Mouse (Mus musculus) liver, embryonic 15.5 days (tissue): ENCODE results near the gene Anks6. TPM values are rescaled to one million over a fixed set of nuclear protein-coding genes. Genes with fewer than 3 reads are reported as not detected.

ENCODE experiments used
- ATAC-seq: fragments of 200-750 bp; cut with Nextera tagmentation; 2 replicates; pipeline ENCODE4 v1.8.0; 2017; ENCODE audit warnings: moderate number of reproducible peaks, mild to moderate bottlenecking, moderate library complexity; ENCODE audit not compliant: insufficient read depth
- H3K27ac ChIP-seq: fragments of 300-500 bp; sonication (generic); replicated peaks from 2 replicates; pipeline ENCODE4 v1.5.1; 2015; ENCODE audit warnings: mild to moderate bottlenecking, inconsistent platforms
- H3K27me3 ChIP-seq: fragments of 300-500 bp; sonication (generic); 2 replicates; pipeline ENCODE4 v1.6.1; 2015; ENCODE audit warnings: mild to moderate bottlenecking, inconsistent platforms
- H3K36me3 ChIP-seq: fragments of 300-500 bp; sonication (generic); replicated peaks from 2 replicates; pipeline ENCODE4 v1.6.1; 2015; ENCODE audit warnings: moderate library complexity, mild to moderate bottlenecking, inconsistent platforms
- H3K4me1 ChIP-seq: fragments of 300-500 bp; sonication (generic); replicated peaks from 2 replicates; pipeline ENCODE4 v1.6.1; 2015; ENCODE audit warnings: inconsistent platforms
- H3K4me2 ChIP-seq: fragments of 300-500 bp; sonication (generic); 2 replicates; pipeline ENCODE4 v1.6.1; 2015; ENCODE audit warnings: moderate library complexity, mild to moderate bottlenecking, inconsistent platforms
- H3K4me3 ChIP-seq: fragments of 300-500 bp; sonication (generic); replicated peaks from 2 replicates; pipeline ENCODE4 v1.5.1; 2015; ENCODE audit warnings: mild to moderate bottlenecking, inconsistent platforms
- H3K9ac ChIP-seq: fragments of 300-500 bp; sonication (generic); 2 replicates; pipeline ENCODE4 v1.6.1; 2015; ENCODE audit warnings: moderate library complexity, mild to moderate bottlenecking, inconsistent platforms
- H3K9me3 ChIP-seq: fragments of 300-500 bp; sonication (generic); replicated peaks from 2 replicates; pipeline ENCODE4 v1.6.1; 2016; ENCODE audit warnings: inconsistent platforms
- WGBS: fragments of 180-500 bp; shearing (Covaris S2); methylation state at CpG from one replicate; pipeline ENCODE4 v1.1.7; 2015; ENCODE audit warnings: mixed read lengths; ENCODE audit not compliant: insufficient replicate concordance; 5-methylcytosine and 5-hydroxymethylcytosine counted together
- polyA plus RNA-seq: library from polyadenylated mRNA; unstranded; fragments of >200 nt; fragmentation: Nextera tagmentation; extraction: Ambion mirVana; gene quantifications from 2 replicates; pipeline ENCODE4 v1.2.1, GENCODE M21; 2015

Anks6 gene
- polyA plus RNA-seq: 0.08 and 0.22 TPM in 2 replicates

GRCm38 (mm10) chr4:47056791-47057509 is at the start of gene Anks6:
TSS of gene Anks6 (minus strand) at chr4:47057427.
- WGBS: under 1% methylated on average over 85 of the region's 86 CpGs
- Histone ChIP-seq H3K27me3 (peaks cover 67% of the 10 kb centered on the region), H3K27ac (no peak within 1 kb of the TSS), H3K9ac (no peak within 1 kb of the TSS), H3K4me3 (peak within 1 kb of the TSS; percentile 50), H3K4me2 (peak within 1 kb of the TSS; percentile 71), H3K9me3 (no peaks in the 10 kb centered on the region), H3K4me1 (no peaks in the 10 kb centered on the region), H3K36me3 (no peaks in the 10 kb centered on the region)
- peak; percentile 37; the same call in 1 of the 2 replicates for ATAC-seq

- WGBS: 78% methylated on average over 10 of the region's 10 CpGs
Measured at GRCm38 (mm10) chr4:47103561-47103960, 46.3 kb upstream of the Anks6 start.

GRCm38 (mm10) chr4:47093647-47094046 is 36.4 kb upstream of the Anks6 start:
- no peaks in the 10 kb centered on the region for H3K36me3 ChIP-seq
- H3K9ac ChIP-seq: no peak overlapping the region
- H3K27ac ChIP-seq: no peak overlapping the region
- no peak overlapping the region for H3K4me3 ChIP-seq
- H3K4me2 ChIP-seq: no peak overlapping the region
- H3K27me3 ChIP-seq: peaks cover 58% of the 10 kb centered on the region
- no peaks in the 10 kb centered on the region for H3K4me1 ChIP-seq
- ATAC-seq: no peak
- 53% methylated on average over 6 of the region's 6 CpGs for WGBS
- no peaks in the 10 kb centered on the region for H3K9me3 ChIP-seq

More at GRCm38 (mm10) chr4:47103561-47103960, 46.3 kb upstream of the Anks6 start:
- no peaks in the 10 kb centered on the region for H3K4me1 ChIP-seq
- no peak overlapping the region for H3K4me3 ChIP-seq
- no peak overlapping the region for H3K27ac ChIP-seq
- no peak for ATAC-seq
- no peaks in the 10 kb centered on the region for H3K27me3 ChIP-seq
- no peaks in the 10 kb centered on the region for H3K36me3 ChIP-seq
- H3K9me3 ChIP-seq: no peaks in the 10 kb centered on the region
- H3K4me2 ChIP-seq: no peak overlapping the region
- H3K9ac ChIP-seq: no peak overlapping the region

- WGBS: 30% methylated on average over 9 of the region's 9 CpGs
- H3K4me3 ChIP-seq: no peak overlapping the region
- H3K4me2 ChIP-seq: no peak overlapping the region
- H3K4me1 ChIP-seq: no peaks in the 10 kb centered on the region
- H3K36me3 ChIP-seq: no peaks in the 10 kb centered on the region
- H3K27me3 ChIP-seq: peaks cover 58% of the 10 kb centered on the region
- ATAC-seq: no peak
- H3K9ac ChIP-seq: no peak overlapping the region
- no peaks in the 10 kb centered on the region for H3K9me3 ChIP-seq
- no peak overlapping the region for H3K27ac ChIP-seq
Measured at GRCm38 (mm10) chr4:47093161-47093560, 35.9 kb upstream of the Anks6 start.

GRCm38 (mm10) chr4:47092387-47093021 is 35.3 kb upstream of the Anks6 start:
- no peaks in the 10 kb centered on the region for H3K4me1 ChIP-seq
- WGBS: 4% methylated on average over 21 of the region's 21 CpGs
- no peak overlapping the region for H3K9ac ChIP-seq
- no peaks in the 10 kb centered on the region for H3K36me3 ChIP-seq
- ATAC-seq: no peak
- peak overlapping the region; percentile 50 for H3K4me3 ChIP-seq
- H3K27me3 ChIP-seq: peaks cover 58% of the 10 kb centered on the region
- no peaks in the 10 kb centered on the region for H3K9me3 ChIP-seq
- H3K27ac ChIP-seq: no peak overlapping the region
- H3K4me2 ChIP-seq: peak overlapping the region; percentile 75

GRCm38 (mm10) chr4:47091493-47092386 is 34.5 kb upstream of the Anks6 start, which contains the start of gene Galnt12:
TSS of gene Galnt12 (plus strand) at chr4:47091909.
- H3K4me2 ChIP-seq: peak within 1 kb of the TSS; percentile 75
- no peak within 1 kb of the TSS for H3K27ac ChIP-seq
- no peaks in the 10 kb centered on the region for H3K9me3 ChIP-seq
- WGBS: 2% methylated on average over 74 of the region's 74 CpGs
- H3K27me3 ChIP-seq: peaks cover 58% of the 10 kb centered on the region
- peak within 1 kb of the TSS; percentile 50 for H3K4me3 ChIP-seq
- no peak for ATAC-seq
- no peak within 1 kb of the TSS for H3K9ac ChIP-seq
- no peaks in the 10 kb centered on the region for H3K4me1 ChIP-seq
- H3K36me3 ChIP-seq: no peaks in the 10 kb centered on the region

- Histone ChIP-seq H3K4me3 (no peak overlapping the region), H3K4me2 (no peak overlapping the region), H3K36me3 (no peaks in the 10 kb centered on the region), H3K27me3 (peaks cover 45% of the 10 kb centered on the region), H3K9ac (no peak overlapping the region), H3K4me1 (no peaks in the 10 kb centered on the region), H3K27ac (no peak overlapping the region), H3K9me3 (no peaks in the 10 kb centered on the region)
- no peak for ATAC-seq
- WGBS: 62% methylated on average over 7 of the region's 7 CpGs
Measured at GRCm38 (mm10) chr4:47088671-47089070, 31.4 kb upstream of the Anks6 start.

- Histone ChIP-seq H3K27me3 (no peaks in the 10 kb centered on the region), H3K36me3 (no peaks in the 10 kb centered on the region), H3K4me2 (no peak overlapping the region), H3K4me3 (no peak overlapping the region), H3K27ac (no peak overlapping the region), H3K4me1 (no peaks in the 10 kb centered on the region), H3K9ac (no peak overlapping the region), H3K9me3 (no peaks in the 10 kb centered on the region)
- 65% methylated on average over 7 of the region's 7 CpGs for WGBS
- no peak for ATAC-seq
Measured at GRCm38 (mm10) chr4:47083824-47084223, 26.6 kb upstream of the Anks6 start.

GRCm38 (mm10) chr4:47080647-47081010 is 23.4 kb upstream of the Anks6 start:
- H3K4me2 ChIP-seq: no peak overlapping the region
- H3K27me3 ChIP-seq: no peaks in the 10 kb centered on the region
- no peaks in the 10 kb centered on the region for H3K9me3 ChIP-seq
- no peaks in the 10 kb centered on the region for H3K4me1 ChIP-seq
- H3K36me3 ChIP-seq: no peaks in the 10 kb centered on the region
- no peak overlapping the region for H3K27ac ChIP-seq
- ATAC-seq: no peak
- WGBS: 66% methylated on average over 4 of the region's 4 CpGs
- H3K9ac ChIP-seq: no peak overlapping the region
- H3K4me3 ChIP-seq: no peak overlapping the region

- Histone ChIP-seq H3K4me1 (no peaks in the 10 kb centered on the region), H3K9ac (no peak overlapping the region), H3K36me3 (no peaks in the 10 kb centered on the region), H3K27me3 (no peaks in the 10 kb centered on the region), H3K27ac (no peak overlapping the region), H3K4me2 (no peak overlapping the region), H3K4me3 (no peak overlapping the region), H3K9me3 (no peaks in the 10 kb centered on the region)
- 45% methylated on average over 17 of the region's 17 CpGs for WGBS
- ATAC-seq: no peak
Measured at GRCm38 (mm10) chr4:47079997-47080646, 22.9 kb upstream of the Anks6 start.
